Mouse (Mus musculus) embryonic facial prominence, embryonic 13.5 days (tissue): ENCODE data around the gene Gpsm1. TPM values are rescaled to one million over a fixed set of nuclear protein-coding genes. Genes with fewer than 3 reads are reported as not detected.
"Not testable (repeated sequence)": the region's sequence is repeated elsewhere in the genome, so short reads cannot be mapped to it uniquely, and the experiment has no call there.

Experiments
- ATAC-seq: fragments of 200-750 bp; cut with Nextera tagmentation; 2 replicates; pipeline ENCODE4 v1.8.0; 2017; ENCODE audit warnings: low read depth; ENCODE audit not compliant: insufficient number of reproducible peaks, insufficient read depth, low FRiP score, low TSS enrichment
- H3K27ac ChIP-seq: fragments of 300-500 bp; sonication (generic); 2 replicates; pipeline ENCODE4 v1.5.1; 2015; ENCODE audit warnings: moderate library complexity, mild to moderate bottlenecking, inconsistent platforms
- H3K27me3 ChIP-seq: fragments of 300-500 bp; sonication (generic); 2 replicates; pipeline ENCODE4 v1.6.1; 2015; ENCODE audit warnings: mild to moderate bottlenecking, inconsistent platforms
- H3K36me3 ChIP-seq: fragments of 300-500 bp; sonication (generic); 2 replicates; pipeline ENCODE4 v1.6.1; 2015; ENCODE audit warnings: mild to moderate bottlenecking, inconsistent platforms
- H3K4me1 ChIP-seq: fragments of 300-500 bp; sonication (generic); 2 replicates; pipeline ENCODE4 v1.6.1; 2015; ENCODE audit warnings: inconsistent platforms
- H3K4me2 ChIP-seq: fragments of 300-500 bp; sonication (generic); 2 replicates; pipeline ENCODE4 v1.6.1; 2015; ENCODE audit warnings: moderate library complexity, mild to moderate bottlenecking, inconsistent platforms
- H3K4me3 ChIP-seq: fragments of 300-500 bp; sonication (generic); 2 replicates; pipeline ENCODE4 v1.5.1; 2015; ENCODE audit warnings: mild to moderate bottlenecking, inconsistent platforms
- H3K9ac ChIP-seq: fragments of 300-500 bp; sonication (generic); 2 replicates; pipeline ENCODE4 v1.6.1; 2015; ENCODE audit warnings: mild to moderate bottlenecking, inconsistent platforms
- H3K9me3 ChIP-seq: fragments of 300-500 bp; sonication (generic); 2 replicates; pipeline ENCODE4 v1.6.1; 2016; ENCODE audit warnings: inconsistent platforms
- WGBS: fragments of 180-500 bp; shearing (Covaris S2); methylation state at CpG from one replicate; pipeline ENCODE4 v1.1.7; 2015; ENCODE audit warnings: mixed read lengths; 5-methylcytosine and 5-hydroxymethylcytosine counted together
- polyA plus RNA-seq: library from polyadenylated mRNA; unstranded; fragments of >200 nt; fragmentation: Nextera tagmentation; extraction: Ambion mirVana; gene quantifications from 2 replicates; pipeline ENCODE4 v1.2.1, GENCODE M21; 2015

The Gpsm1 gene
- polyA plus RNA-seq, 1 experiment from 2014 or later = 57.0 TPM

DNA sequence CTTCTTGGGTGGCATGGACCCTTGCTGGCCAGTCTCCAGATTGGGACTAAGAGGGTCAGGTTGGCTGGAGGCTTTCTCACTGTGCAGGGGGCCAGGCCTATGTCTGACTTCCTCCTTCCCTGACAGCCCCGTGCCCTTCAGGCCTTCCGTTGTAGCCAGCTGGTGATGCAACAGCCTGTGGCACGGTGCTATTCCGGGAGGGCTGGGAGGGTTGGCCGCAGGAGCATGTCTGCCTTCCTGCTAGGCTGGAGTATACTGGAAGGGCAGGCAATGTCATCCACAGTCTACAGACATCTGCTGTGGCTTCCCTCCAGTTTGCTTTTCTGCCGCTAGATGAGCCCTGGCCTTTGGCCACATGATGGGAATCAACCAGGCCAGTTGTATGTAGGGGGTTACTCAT lies 44.7 kb downstream of the Gpsm1 start:
- Histone ChIP-seq H3K9ac (no peak overlapping the region), H3K36me3 (peaks cover 28% of the 10 kb centered on the region), H3K27ac (no peak overlapping the region; the same call in 1 of the 2 replicates), H3K4me2 (no peak overlapping the region), H3K27me3 (no peaks in the 10 kb centered on the region), H3K4me3 (no peak overlapping the region), H3K4me1 (no peaks in the 10 kb centered on the region), H3K9me3 (no peaks in the 10 kb centered on the region)
- WGBS = 87% methylated on average over 6 of the region's 6 CpGs
- no peak for ATAC-seq

DNA sequence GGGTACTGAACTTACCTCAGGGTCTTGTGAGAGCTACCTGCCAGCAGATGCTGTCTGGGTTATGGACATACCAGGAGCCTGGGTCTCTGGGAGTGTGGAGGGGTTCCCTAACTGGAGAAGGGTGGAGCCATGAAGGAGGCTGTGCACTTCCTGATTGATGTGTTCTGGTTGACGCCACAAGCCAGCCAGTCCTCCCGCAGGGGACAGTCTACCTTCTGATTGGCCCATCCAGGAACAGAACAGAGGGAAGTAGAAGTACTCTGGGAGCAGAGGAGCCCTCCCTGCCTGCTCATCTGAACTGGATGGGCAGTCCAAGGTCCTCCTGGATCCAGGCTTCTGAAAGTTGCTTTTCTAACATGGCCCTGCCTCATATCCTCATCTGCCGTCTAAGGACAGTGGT lies 45.5 kb downstream of the Gpsm1 start, which contains the start of gene Card9:
Card9 (minus strand) TSS at position 147 of the 400 bp plus-strand sequence.
- H3K4me1 ChIP-seq = no peaks in the 10 kb centered on the region
- no peaks in the 10 kb centered on the region for H3K9me3 ChIP-seq
- no peak within 1 kb of the TSS; the same call in 1 of the 2 replicates for H3K27ac ChIP-seq
- H3K27me3 ChIP-seq = no peaks in the 10 kb centered on the region
- no peak within 1 kb of the TSS for H3K4me3 ChIP-seq
- no peak within 1 kb of the TSS for H3K4me2 ChIP-seq
- 53% methylated on average over 3 of the region's 3 CpGs for WGBS
- peaks cover 36% of the 10 kb centered on the region for H3K36me3 ChIP-seq
- H3K9ac ChIP-seq = no peak within 1 kb of the TSS
- no peak for ATAC-seq

DNA sequence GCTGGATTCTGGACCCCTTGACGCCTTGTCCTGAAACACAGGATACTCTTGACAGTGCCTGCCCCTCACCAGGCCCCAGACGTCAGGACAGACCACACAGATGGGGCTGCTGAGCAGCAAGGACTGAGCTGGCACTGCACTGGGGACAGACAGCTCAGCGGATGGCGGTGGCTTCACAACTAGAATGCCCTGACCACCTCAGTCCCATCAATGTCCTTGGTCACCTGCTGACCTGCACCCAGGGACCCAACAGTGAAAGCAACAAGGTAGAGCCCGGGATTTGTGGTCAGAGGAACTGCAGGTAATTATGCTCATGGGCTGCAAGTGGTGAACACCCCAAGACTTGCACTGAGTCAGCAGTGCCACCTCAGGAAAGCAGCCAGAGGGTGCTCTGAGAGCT lies 47.7 kb downstream of the Gpsm1 start:
- H3K4me1 ChIP-seq = no peaks in the 10 kb centered on the region
- no peak overlapping the region for H3K27ac ChIP-seq
- no peaks in the 10 kb centered on the region for H3K27me3 ChIP-seq
- ATAC-seq = no peak
- H3K4me3 ChIP-seq = no peak overlapping the region
- WGBS = 83% methylated on average over 5 of the region's 5 CpGs
- no peak overlapping the region for H3K9ac ChIP-seq
- H3K9me3 ChIP-seq = no peaks in the 10 kb centered on the region
- H3K36me3 ChIP-seq = peaks cover 58% of the 10 kb centered on the region
- H3K4me2 ChIP-seq = no peak overlapping the region

DNA sequence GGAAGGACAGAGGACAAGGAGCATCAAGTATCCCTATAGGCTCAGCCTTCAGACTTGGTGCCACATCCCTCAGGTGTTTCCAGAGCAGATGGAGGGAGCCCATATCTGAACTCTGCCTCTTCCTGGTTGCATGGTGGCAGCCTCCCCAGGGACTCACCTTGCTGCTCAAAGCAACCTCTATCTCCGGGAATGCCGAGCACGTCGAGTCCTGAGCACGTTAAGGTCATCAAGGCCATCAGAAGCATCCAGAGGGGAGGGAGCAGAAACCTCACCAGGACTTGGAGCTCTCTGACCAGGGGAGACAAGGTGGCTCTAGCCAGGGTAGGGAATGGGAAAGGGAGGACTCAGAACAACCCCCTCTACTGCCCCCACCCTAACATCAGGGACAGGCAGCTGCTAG lies 48.2 kb downstream of the Gpsm1 start:
- H3K4me2 ChIP-seq = no peak overlapping the region
- H3K36me3 ChIP-seq = peaks cover 63% of the 10 kb centered on the region
- no peak overlapping the region for H3K4me3 ChIP-seq
- no peak overlapping the region for H3K9ac ChIP-seq
- WGBS = 86% methylated on average over 5 of the region's 5 CpGs
- ATAC-seq = no peak
- H3K27me3 ChIP-seq = no peaks in the 10 kb centered on the region
- no peak overlapping the region for H3K27ac ChIP-seq
- H3K4me1 ChIP-seq = no peaks in the 10 kb centered on the region
- H3K9me3 ChIP-seq = no peaks in the 10 kb centered on the region

DNA sequence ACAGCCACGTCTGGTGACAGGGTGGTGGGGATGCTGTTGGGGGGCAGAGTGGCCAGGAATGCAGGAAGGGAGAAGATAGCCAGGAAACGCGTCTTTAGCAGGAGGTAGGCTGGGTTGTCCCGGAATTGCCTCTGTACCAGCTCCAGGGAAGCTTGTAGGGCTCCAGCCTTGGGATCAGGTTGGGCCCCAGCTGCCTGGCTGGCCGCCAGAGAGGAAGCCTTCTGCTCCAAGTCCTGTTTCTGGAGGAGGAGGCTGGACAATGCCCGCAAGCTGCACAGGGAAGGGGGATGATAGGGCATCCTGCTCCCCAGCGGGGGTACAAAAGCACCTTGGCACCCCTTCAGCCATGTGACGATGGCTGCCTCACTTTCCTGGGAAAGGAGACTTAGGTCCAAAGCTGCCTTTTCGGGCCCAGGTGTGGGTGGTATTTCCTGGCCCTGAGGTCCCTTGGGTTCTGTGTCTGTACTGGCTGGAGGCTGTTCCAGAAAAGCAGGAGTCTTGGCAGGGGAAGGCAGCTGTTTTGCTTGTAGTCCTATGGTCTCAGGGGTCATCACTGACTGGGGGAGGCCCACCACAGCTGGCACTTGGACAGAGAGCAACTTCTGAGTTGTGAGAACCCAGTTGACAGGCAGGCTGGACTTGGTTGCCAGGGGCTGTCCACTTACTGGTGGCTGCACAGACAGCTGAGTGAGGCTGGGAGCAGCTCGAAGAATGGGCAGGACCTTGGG lies 49.6 kb downstream of the Gpsm1 start:
- H3K9me3 ChIP-seq = no peaks in the 10 kb centered on the region
- H3K36me3 ChIP-seq = peaks cover 77% of the 10 kb centered on the region
- H3K27ac ChIP-seq = no peak overlapping the region; the same call in 1 of the 2 replicates
- H3K4me3 ChIP-seq = no peak overlapping the region
- 88% methylated on average over 10 of the region's 10 CpGs for WGBS
- H3K4me1 ChIP-seq = no peaks in the 10 kb centered on the region
- H3K27me3 ChIP-seq = no peaks in the 10 kb centered on the region
- no peak for ATAC-seq
- H3K9ac ChIP-seq = no peak overlapping the region
- no peak overlapping the region for H3K4me2 ChIP-seq

DNA sequence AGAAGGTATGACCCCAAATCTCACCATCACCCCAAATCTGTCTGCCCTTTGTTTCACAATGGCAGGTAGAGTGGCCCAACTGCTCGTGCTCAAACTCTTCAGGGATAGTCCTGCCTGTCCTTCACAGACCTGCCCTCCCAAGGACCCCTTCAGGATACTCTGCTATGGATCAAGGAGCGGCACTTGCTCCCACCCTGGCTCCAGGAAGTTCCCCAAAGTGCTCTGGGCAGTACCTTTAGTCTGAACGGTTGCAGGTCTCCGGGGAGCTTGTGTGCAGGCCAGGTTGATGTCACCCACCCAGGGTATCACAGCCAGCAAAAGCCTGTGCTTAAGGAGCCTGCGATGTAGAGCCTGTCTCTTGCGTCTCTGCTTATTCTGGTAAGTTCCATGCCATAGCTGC lies 52.6 kb downstream of the Gpsm1 start:
- peaks cover 99% of the 10 kb centered on the region for H3K36me3 ChIP-seq

DNA sequence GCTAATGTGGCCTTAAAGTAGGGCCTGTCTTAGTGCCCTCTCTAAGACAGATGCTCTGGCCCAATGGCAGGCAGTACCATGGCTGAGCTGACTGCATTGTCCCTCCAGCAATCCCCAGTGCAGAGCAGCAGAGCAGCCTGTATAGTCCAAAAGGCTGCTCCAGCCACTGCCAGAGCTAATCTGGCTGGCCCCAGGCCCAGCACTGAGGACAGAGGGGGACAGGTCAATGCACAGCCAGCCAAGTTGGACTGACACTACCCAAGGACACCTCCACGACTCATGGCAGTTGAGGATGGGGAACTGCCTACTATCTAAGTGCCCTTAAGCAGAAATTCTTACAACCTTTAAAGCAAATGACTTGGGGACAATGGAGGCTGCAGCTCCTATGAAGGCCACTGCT lies 53.3 kb downstream of the Gpsm1 start:
- Histone ChIP-seq H3K27ac (no peak overlapping the region), H3K4me2 (no peak overlapping the region), H3K36me3 (peaks cover 99% of the 10 kb centered on the region), H3K27me3 (no peaks in the 10 kb centered on the region), H3K9me3 (no peaks in the 10 kb centered on the region), H3K9ac (no peak overlapping the region), H3K4me3 (no peak overlapping the region), H3K4me1 (no peaks in the 10 kb centered on the region)
- WGBS = 89% methylated on average over 1 of the region's 1 CpGs
- no peak for ATAC-seq

More for the DNA sequence above, 52.6 kb downstream of the Gpsm1 start:
- no peak overlapping the region for H3K4me2 ChIP-seq
- ATAC-seq = no peak
- H3K9ac ChIP-seq = no peak overlapping the region
- H3K27me3 ChIP-seq = no peaks in the 10 kb centered on the region
- no peak overlapping the region for H3K4me3 ChIP-seq
- H3K27ac ChIP-seq = no peak overlapping the region
- 94% methylated on average over 6 of the region's 6 CpGs for WGBS
- H3K9me3 ChIP-seq = no peaks in the 10 kb centered on the region
- H3K4me1 ChIP-seq = no peaks in the 10 kb centered on the region

DNA sequence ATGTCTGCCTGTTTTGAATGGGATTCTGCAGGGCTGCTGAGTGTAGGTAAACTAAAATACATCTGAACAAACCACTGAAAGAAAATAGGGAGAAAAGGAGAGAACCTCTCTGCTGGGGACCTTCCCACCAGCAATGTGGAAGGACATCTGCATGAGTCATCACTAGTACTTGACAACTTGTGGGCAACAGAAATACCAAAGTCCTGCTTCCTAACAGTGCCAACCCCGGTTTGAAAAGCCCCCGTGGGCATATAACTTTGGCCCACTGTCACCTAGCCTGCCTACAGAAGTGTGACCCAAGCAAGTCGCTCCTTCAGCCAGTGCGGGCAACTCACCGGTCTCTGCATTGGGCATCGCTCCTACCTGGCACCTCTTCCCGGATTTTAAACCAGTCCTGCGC lies 57.1 kb downstream of the Gpsm1 start:
- Histone ChIP-seq H3K36me3 (peaks cover 99% of the 10 kb centered on the region), H3K4me2 (no peak overlapping the region), H3K9ac (no peak overlapping the region), H3K4me1 (no peaks in the 10 kb centered on the region), H3K27me3 (no peaks in the 10 kb centered on the region), H3K9me3 (no peaks in the 10 kb centered on the region), H3K4me3 (no peak overlapping the region), H3K27ac (no peak overlapping the region)
- ATAC-seq = no peak
- 94% methylated on average over 8 of the region's 8 CpGs for WGBS

DNA sequence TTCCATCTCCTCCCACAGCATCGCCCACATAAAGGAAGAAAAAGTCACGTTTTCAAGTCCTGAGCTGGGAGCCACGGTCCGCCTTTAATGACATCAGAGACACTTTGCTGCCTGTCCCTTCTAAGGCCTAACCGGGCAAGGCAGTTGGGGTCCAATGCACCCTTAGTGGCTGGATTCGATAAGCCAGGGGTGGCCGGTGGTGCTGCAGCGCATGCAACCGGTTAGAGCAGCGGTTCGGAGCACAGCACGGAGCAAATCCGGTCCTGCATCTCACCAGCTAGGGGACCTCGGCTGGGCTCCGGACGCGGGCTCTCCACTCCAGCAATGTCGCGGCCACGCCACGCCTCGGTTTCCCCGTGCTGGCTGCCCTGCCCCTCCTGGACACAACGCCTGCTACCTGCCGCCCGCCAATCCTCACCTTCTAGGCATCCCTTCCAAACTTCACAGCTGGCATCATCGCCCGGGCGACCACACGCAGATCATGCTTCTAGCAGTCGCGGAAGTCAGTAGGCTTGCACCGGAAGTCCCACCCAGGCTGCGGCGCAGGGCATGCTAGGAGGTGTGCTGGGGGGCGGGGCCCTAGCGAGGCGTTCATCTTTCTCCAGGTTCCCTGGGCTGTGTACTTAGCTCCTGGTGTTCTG lies 64.9 kb downstream of the Gpsm1 start, which contains the start of gene Snapc4:
Snapc4 (minus strand) TSS at position 523 of the 641 bp plus-strand sequence.
- peak within 1 kb of the TSS; percentile 68 for H3K27ac ChIP-seq
- H3K4me1 ChIP-seq = peaks cover 5% of the 10 kb centered on the region
- peak; percentile 88 for ATAC-seq
- H3K27me3 ChIP-seq = no peaks in the 10 kb centered on the region
- H3K36me3 ChIP-seq = peaks cover 66% of the 10 kb centered on the region
- no peaks in the 10 kb centered on the region for H3K9me3 ChIP-seq
- H3K9ac ChIP-seq = peak within 1 kb of the TSS; percentile 89
- H3K4me3 ChIP-seq = peak within 1 kb of the TSS; percentile 92
- 1% methylated on average over 38 of the region's 38 CpGs for WGBS
- H3K4me2 ChIP-seq = peak within 1 kb of the TSS; percentile 93

DNA sequence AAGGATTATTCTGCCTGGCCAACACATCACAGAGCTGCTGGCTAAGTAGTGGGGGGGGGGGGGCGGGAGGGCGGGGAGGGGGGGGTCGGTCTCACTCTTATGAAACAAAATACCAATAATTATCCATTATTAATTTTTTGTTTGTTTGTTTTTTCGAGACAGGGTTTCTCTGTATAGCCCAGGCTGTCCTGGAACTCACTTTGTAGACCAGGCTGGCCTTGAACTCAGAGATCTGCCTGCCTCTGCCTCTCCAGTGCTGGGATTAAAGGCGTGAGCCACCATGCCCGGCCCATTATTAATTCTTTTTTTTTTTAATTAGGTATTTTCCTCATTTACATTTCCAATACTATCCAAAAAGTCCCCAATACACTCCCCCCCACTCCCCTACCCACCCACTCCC lies 65.6 kb downstream of the Gpsm1 start:
- not testable (repeated sequence) for H3K27ac ChIP-seq, H3K27me3 ChIP-seq, ATAC-seq, H3K9me3 ChIP-seq, H3K4me1 ChIP-seq
- Histone ChIP-seq H3K9ac (peak overlapping the region; percentile 89), H3K36me3 (peaks cover 66% of the 10 kb centered on the region), H3K4me2 (peak overlapping the region; percentile 93), H3K4me3 (peak overlapping the region; percentile 92)
- WGBS = 33% methylated on average over 6 of the region's 6 CpGs

DNA sequence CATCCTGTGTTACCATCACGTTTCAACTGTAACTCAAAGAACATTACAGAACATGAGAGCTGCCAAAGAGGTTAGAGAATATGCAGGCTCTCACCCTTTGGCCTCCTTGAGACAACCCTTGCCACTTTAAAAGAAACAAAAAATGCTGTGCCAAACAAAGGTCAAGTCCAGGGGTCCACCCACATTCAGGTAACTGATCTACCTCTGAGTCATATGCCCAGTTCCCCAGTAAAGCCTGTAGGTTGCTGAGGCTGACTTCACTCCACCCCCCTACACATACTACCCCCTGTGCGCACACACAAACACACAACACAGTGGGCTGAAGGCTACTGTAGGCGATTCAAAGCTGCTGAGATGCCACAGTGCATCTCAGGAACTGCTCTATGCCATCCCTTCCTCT lies 72.4 kb downstream of the Gpsm1 start:
- Histone ChIP-seq H3K4me3 (peak overlapping the region; percentile 97; the same call in 1 of the 2 replicates), H3K9ac (peak overlapping the region; percentile 95), H3K4me2 (peak overlapping the region; percentile 95), H3K27ac (no peak overlapping the region), H3K27me3 (no peaks in the 10 kb centered on the region), H3K4me1 (peaks cover 22% of the 10 kb centered on the region), H3K9me3 (no peaks in the 10 kb centered on the region), H3K36me3 (peaks cover 75% of the 10 kb centered on the region)
- no peak for ATAC-seq
- WGBS = 87% methylated on average over 3 of the region's 3 CpGs

DNA sequence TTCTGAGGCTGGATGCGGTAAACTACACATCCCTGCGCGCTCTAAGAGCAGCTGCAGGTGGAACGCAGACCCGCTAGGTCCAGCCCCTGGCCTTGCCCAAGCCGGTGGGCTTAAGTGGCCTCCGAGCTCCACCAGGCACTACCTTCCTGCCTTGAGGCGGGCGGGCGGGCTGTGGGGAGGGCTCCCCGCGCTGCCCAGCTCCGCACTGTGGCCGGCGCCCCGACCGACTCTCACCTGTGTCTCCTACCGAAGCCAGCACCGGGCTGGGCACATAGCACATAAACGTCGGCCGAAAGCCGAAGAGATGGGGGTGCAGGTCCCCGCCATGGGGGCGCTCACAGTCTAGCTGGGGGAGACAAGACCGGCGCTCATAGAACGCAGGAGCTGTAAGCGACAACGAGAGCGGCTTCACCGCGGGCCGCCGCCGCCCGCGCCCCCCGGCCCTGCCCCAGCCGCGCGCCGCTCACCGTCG lies 73.4 kb downstream of the Gpsm1 start:
- peak; percentile 6; the same call in 1 of the 2 replicates for ATAC-seq
- WGBS = under 1% methylated on average over 45 of the region's 45 CpGs
- peaks cover 75% of the 10 kb centered on the region for H3K36me3 ChIP-seq

More for the DNA sequence above, 73.4 kb downstream of the Gpsm1 start:
- no peaks in the 10 kb centered on the region for H3K27me3 ChIP-seq
- H3K4me3 ChIP-seq = peak overlapping the region; percentile 97
- H3K27ac ChIP-seq = peak overlapping the region; percentile 69
- H3K4me2 ChIP-seq = peak overlapping the region; percentile 95
- peaks cover 22% of the 10 kb centered on the region for H3K4me1 ChIP-seq
- peak overlapping the region; percentile 95 for H3K9ac ChIP-seq
- H3K9me3 ChIP-seq = no peaks in the 10 kb centered on the region
